Mouse (Mus musculus) thymus, adult 2 months (tissue): ENCODE measurements around the gene Pax7. TPM values are rescaled to one million over a fixed set of nuclear protein-coding genes. Genes with fewer than 3 reads are reported as not detected.

Experiments
- DNase-seq: peaks from one replicate; pipeline ENCODE4 v3.0.0; 2021
- H3K27ac ChIP-seq: fragments of 200-500 bp; 2 replicates; pipeline ENCODE4 v1.5.1; 2012; ENCODE audit warnings: low read length, control low read depth; ENCODE audit not compliant: control insufficient read depth, insufficient read depth
- H3K27me3 ChIP-seq: fragments of 200-500 bp; 2 replicates; pipeline ENCODE4 v1.6.1; 2012; ENCODE audit warnings: mild to moderate bottlenecking, low read length, moderate library complexity, mixed read lengths; ENCODE audit not compliant: control insufficient read depth, insufficient read depth
- H3K36me3 ChIP-seq: fragments of 200-500 bp; 2 replicates; pipeline ENCODE4 v1.6.1; 2012; ENCODE audit warnings: mild to moderate bottlenecking, low read length, moderate library complexity; ENCODE audit not compliant: control insufficient read depth, insufficient read depth
- H3K4me1 ChIP-seq: fragments of 200-500 bp; replicated peaks from 2 replicates; pipeline ENCODE4 v1.6.1; 2012; ENCODE audit warnings: low read length; ENCODE audit not compliant: control insufficient read depth, insufficient read depth
- H3K4me3 ChIP-seq: fragments of 200-500 bp; 2 replicates; pipeline ENCODE4 v1.5.1; 2012; ENCODE audit warnings: mild to moderate bottlenecking, low read length, control low read depth, moderate library complexity; ENCODE audit not compliant: control insufficient read depth, insufficient read depth
- CTCF ChIP-seq: fragments of 200-500 bp; IDR thresholded peaks from 2 replicates; pipeline ENCODE4 v1.5.1; 2012; ENCODE audit warnings: mild to moderate bottlenecking, control low read depth, low read length, moderate library complexity, borderline replicate concordance; ENCODE audit not compliant: control insufficient read depth, poor library complexity, insufficient read depth; ENCODE audit errors: extremely low read depth
- POLR2A ChIP-seq: fragments of 200-500 bp; IDR thresholded peaks from 2 replicates; pipeline ENCODE4 v1.6.1; 2012; ENCODE audit warnings: mild to moderate bottlenecking, low read length, control low read depth, moderate library complexity; ENCODE audit not compliant: control insufficient read depth, poor library complexity, insufficient read depth; ENCODE audit errors: extremely low read depth
- WGBS: fragments of 180-500 bp; shearing (Covaris S2); methylation state at CpG from one replicate; pipeline ENCODE4 v1.1.7; 2018; 5-methylcytosine and 5-hydroxymethylcytosine counted together
- polyA plus RNA-seq: library from polyadenylated mRNA; depleted of rRNA; stranded (reverse); fragments of >200 nt; gene quantifications from 2 replicates; pipeline ENCODE4 v1.2.3, GENCODE M21; 2012

Pax7 gene
- polyA plus RNA-seq, 1 experiment: 1.1 TPM

- DNase-seq: no peak
- no peak overlapping the region for H3K4me3 ChIP-seq
- no peak overlapping the region for H3K27ac ChIP-seq
- H3K27me3 ChIP-seq: no peaks in the 10 kb centered on the region
- 43% methylated on average over 13 of the region's 13 CpGs for WGBS
- TF ChIP-seq POLR2A (no peak), CTCF (no peak)
- no peaks in the 10 kb centered on the region for H3K36me3 ChIP-seq
- H3K4me1 ChIP-seq: no peaks in the 10 kb centered on the region
Measured at GRCm38 (mm10) chr4:139761911-139762310, 71.4 kb downstream of the Pax7 start.

GRCm38 (mm10) chr4:139760736-139761135 is 72.6 kb downstream of the Pax7 start:
- Histone ChIP-seq H3K4me3 (no peak overlapping the region), H3K27ac (no peak overlapping the region), H3K27me3 (no peaks in the 10 kb centered on the region), H3K4me1 (no peaks in the 10 kb centered on the region), H3K36me3 (no peaks in the 10 kb centered on the region)
- 89% methylated on average over 11 of the region's 11 CpGs for WGBS
- no peak for DNase-seq
- TF ChIP-seq POLR2A: no peak
- TF ChIP-seq CTCF: no peak

GRCm38 (mm10) chr4:139758512-139759340 is 74.6 kb downstream of the Pax7 start:
- Histone ChIP-seq H3K4me1 (no peaks in the 10 kb centered on the region), H3K4me3 (no peak overlapping the region), H3K27ac (no peak overlapping the region), H3K36me3 (no peaks in the 10 kb centered on the region), H3K27me3 (no peaks in the 10 kb centered on the region)
- 76% methylated on average over 17 of the region's 17 CpGs for WGBS
- no peak for TF ChIP-seq CTCF
- no peak for TF ChIP-seq POLR2A
- no peak for DNase-seq

GRCm38 (mm10) chr4:139756931-139757330 is 76.4 kb downstream of the Pax7 start:
- H3K27ac ChIP-seq: no peak overlapping the region
- H3K4me1 ChIP-seq: no peaks in the 10 kb centered on the region
- WGBS: 76% methylated on average over 13 of the region's 13 CpGs
- H3K27me3 ChIP-seq: no peaks in the 10 kb centered on the region
- no peak for TF ChIP-seq POLR2A
- TF ChIP-seq CTCF: no peak
- H3K4me3 ChIP-seq: no peak overlapping the region
- H3K36me3 ChIP-seq: no peaks in the 10 kb centered on the region
- no peak for DNase-seq

- WGBS: 5% methylated on average over 11 of the region's 11 CpGs
- Histone ChIP-seq H3K4me3 (no peak overlapping the region), H3K27me3 (no peaks in the 10 kb centered on the region; the same call in 1 of the 2 replicates), H3K36me3 (no peaks in the 10 kb centered on the region), H3K27ac (no peak overlapping the region), H3K4me1 (no peaks in the 10 kb centered on the region)
- no peak for DNase-seq
- no peak for TF ChIP-seq CTCF
- no peak for TF ChIP-seq POLR2A
Measured at GRCm38 (mm10) chr4:139754148-139754710, 79.1 kb downstream of the Pax7 start.

- Histone ChIP-seq H3K36me3 (no peaks in the 10 kb centered on the region), H3K27ac (no peak overlapping the region), H3K4me3 (no peak overlapping the region), H3K27me3 (no peaks in the 10 kb centered on the region; the same call in 1 of the 2 replicates), H3K4me1 (no peaks in the 10 kb centered on the region)
- WGBS: 92% methylated on average over 5 of the region's 5 CpGs
- TF ChIP-seq POLR2A: no peak
- no peak for TF ChIP-seq CTCF
- no peak for DNase-seq
Measured at GRCm38 (mm10) chr4:139750926-139751325, 82.4 kb downstream of the Pax7 start.
